Mouse (Mus musculus) stomach, postnatal 0 days (tissue): ENCODE results near the gene E2f6. TPM values are rescaled to one million over a fixed set of nuclear protein-coding genes. Genes with fewer than 3 reads are reported as not detected.

Experiments used
- ATAC-seq: fragments of 200-750 bp; cut with Nextera tagmentation; 2 replicates; pipeline ENCODE4 v1.8.0; 2017; ENCODE audit not compliant: low FRiP score, low TSS enrichment
- DNase-seq: peaks from one replicate; pipeline ENCODE4 v3.0.0-alpha.2; 2016; ENCODE audit warnings: low spot score
- H3K27ac ChIP-seq: fragments of 300-500 bp; sonication (generic); replicated peaks from 2 replicates; pipeline ENCODE4 v1.5.1; 2014; ENCODE audit warnings: mild to moderate bottlenecking, control low read depth
- H3K27me3 ChIP-seq: fragments of 300-500 bp; sonication (generic); 2 replicates; pipeline ENCODE4 v1.6.1; 2014; ENCODE audit warnings: low read length; ENCODE audit not compliant: control insufficient read depth, insufficient read depth
- H3K36me3 ChIP-seq: fragments of 300-500 bp; sonication (generic); 2 replicates; pipeline ENCODE4 v1.6.1; 2014; ENCODE audit warnings: low read length, mixed read lengths; ENCODE audit not compliant: control insufficient read depth, insufficient read depth
- H3K4me1 ChIP-seq: fragments of 300-500 bp; sonication (generic); replicated peaks from 2 replicates; pipeline ENCODE4 v1.6.1; 2014; ENCODE audit warnings: antibody characterized with exemption; ENCODE audit not compliant: control insufficient read depth, insufficient read depth
- H3K4me2 ChIP-seq: fragments of 300-500 bp; sonication (generic); replicated peaks from 2 replicates; pipeline ENCODE4 v1.6.1; 2014; ENCODE audit warnings: low read depth, mild to moderate bottlenecking, control low read depth, moderate library complexity
- H3K4me3 ChIP-seq: fragments of 300-500 bp; sonication (generic); 2 replicates; pipeline ENCODE4 v1.5.1; 2014; ENCODE audit warnings: low read depth, low read length, control low read depth
- H3K9ac ChIP-seq: fragments of 300-500 bp; sonication (generic); 2 replicates; pipeline ENCODE4 v1.6.1; 2014; ENCODE audit warnings: mild to moderate bottlenecking, low read length, control low read depth, mixed read lengths
- H3K9me3 ChIP-seq: fragments of 300-500 bp; sonication (generic); 2 replicates; pipeline ENCODE4 v1.6.1; 2016; ENCODE audit warnings: low read length; ENCODE audit not compliant: control insufficient read depth
- CTCF ChIP-seq: IDR thresholded peaks from 2 replicates; pipeline ENCODE4 v1.5.1; 2016; ENCODE audit warnings: antibody characterized with exemption, low read depth, mild to moderate bottlenecking, moderate library complexity
- EP300 ChIP-seq: optimal IDR thresholded peaks from 2 replicates; pipeline ENCODE3; 2016; ENCODE audit warnings: antibody characterized with exemption
- WGBS: fragments of 180-500 bp; shearing (Covaris S2); extraction: QIAGEN DNeasy Blood & Tissue Kit; methylation state at CpG from one replicate; pipeline ENCODE4 v1.1.7; 2014; 5-methylcytosine and 5-hydroxymethylcytosine counted together
- polyA plus RNA-seq: library from polyadenylated mRNA; unstranded; fragments of >200 nt; fragmentation: Nextera tagmentation; extraction: Ambion mirVana; gene quantifications from 2 replicates; pipeline ENCODE4 v1.2.1, GENCODE M21; 2015

The E2f6 gene
- polyA plus RNA-seq, 1 experiment from 2014 or later = 12.7 TPM

GRCm38 (mm10) chr12:16793371-16793770 is 17.4 kb upstream of the E2f6 start:
- no peak for DNase-seq
- no peak for TF ChIP-seq CTCF
- no peak for TF ChIP-seq EP300
- no peak overlapping the region for H3K27ac ChIP-seq
- no peak overlapping the region for H3K4me2 ChIP-seq
- WGBS = 77% methylated on average over 4 of the region's 4 CpGs
- H3K4me3 ChIP-seq = no peak overlapping the region
- ATAC-seq = no peak
- no peak overlapping the region for H3K9ac ChIP-seq
- no peaks in the 10 kb centered on the region for H3K27me3 ChIP-seq
- H3K36me3 ChIP-seq = no peaks in the 10 kb centered on the region
- no peaks in the 10 kb centered on the region for H3K4me1 ChIP-seq
- no peaks in the 10 kb centered on the region for H3K9me3 ChIP-seq

DNA sequence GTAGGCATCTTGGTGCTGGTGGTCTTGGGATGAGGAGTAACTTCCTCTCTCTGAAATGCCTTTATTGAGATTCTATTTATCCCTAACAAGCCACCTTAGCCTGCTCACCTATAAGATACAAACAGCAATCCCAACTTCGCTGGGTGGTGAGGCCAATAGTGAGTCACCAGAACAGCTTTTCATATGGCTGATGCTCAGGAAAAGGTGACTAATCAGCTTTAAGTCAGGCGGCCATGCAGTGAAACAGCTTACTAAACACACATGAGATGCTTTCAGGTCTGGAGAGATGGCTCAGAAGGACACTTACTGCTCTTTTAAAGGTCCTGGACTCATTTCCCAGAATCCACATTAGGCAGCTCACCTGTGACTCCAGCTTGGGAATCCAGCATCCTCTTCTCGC is 15.0 kb upstream of the E2f6 start:
- TF ChIP-seq EP300 = no peak
- no peak for TF ChIP-seq CTCF
- Histone ChIP-seq H3K9me3 (no peaks in the 10 kb centered on the region), H3K4me1 (no peaks in the 10 kb centered on the region), H3K36me3 (no peaks in the 10 kb centered on the region), H3K4me3 (no peak overlapping the region), H3K4me2 (no peak overlapping the region), H3K9ac (no peak overlapping the region), H3K27ac (no peak overlapping the region), H3K27me3 (no peaks in the 10 kb centered on the region)
- no peak for DNase-seq
- 74% methylated on average over 3 of the region's 3 CpGs for WGBS
- ATAC-seq = no peak

DNA sequence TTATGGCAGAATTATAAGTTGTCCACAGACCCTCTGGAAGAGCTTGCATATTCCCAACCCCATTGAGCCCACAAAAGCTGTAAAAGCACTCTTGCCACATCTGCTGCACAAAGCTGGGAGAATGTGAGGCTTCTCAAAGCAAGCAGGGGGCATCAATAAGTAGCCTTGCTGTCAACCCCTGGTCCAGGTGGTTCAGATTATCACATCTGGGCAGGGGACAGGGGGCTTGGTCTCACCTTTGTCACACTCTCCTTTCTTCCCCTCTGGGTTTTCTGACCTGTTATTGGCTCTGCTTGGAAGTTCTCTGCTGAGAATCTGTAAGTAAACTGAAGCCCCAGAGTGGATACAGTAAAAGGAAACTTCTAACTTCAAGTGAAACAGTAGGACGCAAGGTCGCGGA is 11.9 kb upstream of the E2f6 start:
- H3K36me3 ChIP-seq = no peaks in the 10 kb centered on the region
- TF ChIP-seq EP300 (no peak), CTCF (no peak)
- no peak overlapping the region for H3K4me2 ChIP-seq

GRCm38 (mm10) chr12:16799928-16800258 is 10.9 kb upstream of the E2f6 start:
- 32% methylated on average over 6 of the region's 6 CpGs for WGBS
- no peaks in the 10 kb centered on the region for H3K27me3 ChIP-seq
- no peak; the same call in 1 of the 2 replicates for ATAC-seq
- H3K4me1 ChIP-seq = no peaks in the 10 kb centered on the region
- DNase-seq = no peak
- no peaks in the 10 kb centered on the region for H3K36me3 ChIP-seq
- no peaks in the 10 kb centered on the region for H3K9me3 ChIP-seq
- H3K4me2 ChIP-seq = peak overlapping the region; percentile 92; the same call in 1 of the 2 replicates
- no peak overlapping the region for H3K9ac ChIP-seq
- no peak overlapping the region for H3K27ac ChIP-seq
- no peak for TF ChIP-seq EP300
- TF ChIP-seq CTCF = no peak
- no peak overlapping the region for H3K4me3 ChIP-seq

More for the DNA sequence above, 11.9 kb upstream of the E2f6 start:
- ATAC-seq (no peak), DNase-seq (no peak)
- Histone ChIP-seq H3K27ac (no peak overlapping the region), H3K9me3 (no peaks in the 10 kb centered on the region), H3K9ac (no peak overlapping the region), H3K27me3 (no peaks in the 10 kb centered on the region), H3K4me3 (no peak overlapping the region), H3K4me1 (no peaks in the 10 kb centered on the region)
- 72% methylated on average over 3 of the region's 3 CpGs for WGBS

GRCm38 (mm10) chr12:16800259-16800958 is 10.4 kb upstream of the E2f6 start, which contains the start of gene Greb1:
Gene Greb1, minus strand, starts transcription at chr12:16800886.
- Histone ChIP-seq H3K4me3 (peak within 1 kb of the TSS; percentile 48), H3K9ac (peak within 1 kb of the TSS; percentile 48), H3K4me2 (peak within 1 kb of the TSS; percentile 92), H3K9me3 (no peaks in the 10 kb centered on the region), H3K27ac (no peak within 1 kb of the TSS), H3K36me3 (no peaks in the 10 kb centered on the region), H3K27me3 (no peaks in the 10 kb centered on the region), H3K4me1 (no peaks in the 10 kb centered on the region)
- WGBS = under 1% methylated on average over 51 of the region's 53 CpGs
- ATAC-seq (peak; percentile 57), DNase-seq (peak; percentile 33)
- TF ChIP-seq CTCF (no peak), EP300 (no peak)

DNA sequence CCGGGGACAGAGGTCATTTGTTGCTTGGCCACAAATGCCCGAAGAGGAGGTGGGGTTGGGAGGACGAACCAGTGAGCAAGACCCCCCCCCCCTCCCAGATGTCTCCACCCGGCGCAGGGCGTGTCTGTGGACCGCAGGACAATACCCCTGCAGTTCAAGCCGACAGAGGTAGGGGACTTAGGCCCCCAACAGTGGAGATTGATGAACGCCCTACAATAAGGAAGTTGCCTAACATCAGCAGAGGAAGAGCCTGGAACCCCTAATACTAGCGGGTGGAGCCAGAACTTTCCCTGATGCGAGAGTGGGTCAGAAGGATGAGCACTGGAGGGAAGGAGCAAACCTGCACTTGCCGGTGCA is 9.8 kb upstream of the E2f6 start:
- Histone ChIP-seq H3K9me3 (no peaks in the 10 kb centered on the region), H3K4me1 (no peaks in the 10 kb centered on the region), H3K4me3 (peak overlapping the region; percentile 48), H3K4me2 (peak overlapping the region; percentile 92), H3K9ac (peak overlapping the region; percentile 48), H3K27ac (no peak overlapping the region), H3K27me3 (no peaks in the 10 kb centered on the region), H3K36me3 (no peaks in the 10 kb centered on the region)
- DNase-seq (no peak), ATAC-seq (peak; percentile 45; the same call in 1 of the 2 replicates)
- WGBS = 0% methylated on average over 12 of the region's 12 CpGs
- TF ChIP-seq CTCF = no peak
